Mouse (Mus musculus) adrenal gland, adult (tissue): ENCODE data around the gene Ccna2.
A peak's percentile ranks its signal among the peaks of the same experiment; 100 is the strongest.
"Not testable (repeated sequence)": the region's sequence is repeated elsewhere in the genome, so short reads cannot be mapped to it uniquely, and the experiment has no call there.

ENCODE experiments used
- DNase-seq, 2 experiments: peaks; one replicate each; pipeline ENCODE4 v3.0.0; 2022 to 2023; ENCODE audit warnings: low spot score in 1 of 2; ENCODE audit not compliant: inconsistent age in 2 of 2

Gene Ccna2

GRCm38 (mm10) chr3:36571827-36572378 lies at the start of gene Ccna2:
Gene Ccna2 (minus strand): TSS chr3:36572150.
- peak; percentile 99 for DNase-seq

GRCm38 (mm10) chr3:36618181-36618580 lies 46.2 kb upstream of the Ccna2 start:
- no peak for DNase-seq

DNA sequence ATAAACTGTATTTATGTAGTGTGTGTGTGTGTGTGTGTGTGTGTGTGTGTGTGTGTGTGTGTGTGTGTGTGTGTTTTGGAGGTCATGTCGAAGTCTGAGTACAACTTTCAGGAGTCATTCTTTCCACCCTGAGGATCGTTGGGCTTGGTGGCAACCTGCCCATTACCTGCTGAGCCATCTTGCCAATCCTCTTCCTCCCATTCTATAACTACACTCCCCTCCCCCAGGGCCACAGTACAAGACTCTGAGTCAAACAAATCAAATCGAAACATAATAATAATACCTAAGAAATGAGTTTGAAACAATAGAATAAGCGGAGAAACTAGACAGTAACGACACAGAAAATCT lies 41.9 kb upstream of the Ccna2 start:
- peak; percentile 11 to 32 for DNase-seq

DNA sequence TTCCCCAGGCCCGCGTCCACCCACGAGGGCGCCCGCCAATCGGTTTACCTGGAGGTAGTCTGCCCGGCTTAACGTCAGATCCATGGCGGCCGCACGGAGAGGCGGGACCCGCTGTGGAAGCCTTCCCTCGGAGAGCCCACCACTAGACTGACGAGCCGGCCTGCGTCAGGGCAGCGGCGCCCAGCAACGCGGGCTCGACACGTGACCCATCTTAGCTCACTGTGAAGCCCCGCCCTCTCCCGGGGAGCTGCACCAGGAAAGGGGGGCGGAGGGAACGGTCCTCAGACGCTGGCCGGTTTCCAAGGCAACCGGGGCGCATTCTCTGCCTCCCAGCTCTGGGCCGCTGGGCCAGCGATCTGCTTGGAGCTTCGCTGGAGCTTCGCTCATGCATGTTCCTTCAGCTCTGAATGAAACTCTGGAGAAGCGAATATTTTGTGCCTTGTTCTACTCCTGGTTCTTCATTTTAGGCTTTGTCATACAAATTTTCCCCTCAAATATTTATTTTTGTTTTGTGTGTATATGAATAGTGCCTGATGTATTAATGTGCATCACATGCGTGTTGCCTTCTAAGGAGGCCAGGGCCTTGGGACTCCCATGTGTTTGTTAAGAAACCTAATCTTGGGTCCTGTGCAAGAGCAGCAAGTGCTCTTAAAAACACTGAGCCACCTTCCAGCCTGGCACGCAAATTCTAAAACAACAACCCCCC lies 41.4 kb upstream of the Ccna2 start, which contains the start of gene Bbs7:
TSS of gene Bbs7 (minus strand) at position 276 of the 706 bp plus-strand sequence.
- peak; percentile 96 to 97 for DNase-seq

- no peak for DNase-seq
Observed at GRCm38 (mm10) chr3:36612687-36613086, 40.7 kb upstream of the Ccna2 start.

DNA sequence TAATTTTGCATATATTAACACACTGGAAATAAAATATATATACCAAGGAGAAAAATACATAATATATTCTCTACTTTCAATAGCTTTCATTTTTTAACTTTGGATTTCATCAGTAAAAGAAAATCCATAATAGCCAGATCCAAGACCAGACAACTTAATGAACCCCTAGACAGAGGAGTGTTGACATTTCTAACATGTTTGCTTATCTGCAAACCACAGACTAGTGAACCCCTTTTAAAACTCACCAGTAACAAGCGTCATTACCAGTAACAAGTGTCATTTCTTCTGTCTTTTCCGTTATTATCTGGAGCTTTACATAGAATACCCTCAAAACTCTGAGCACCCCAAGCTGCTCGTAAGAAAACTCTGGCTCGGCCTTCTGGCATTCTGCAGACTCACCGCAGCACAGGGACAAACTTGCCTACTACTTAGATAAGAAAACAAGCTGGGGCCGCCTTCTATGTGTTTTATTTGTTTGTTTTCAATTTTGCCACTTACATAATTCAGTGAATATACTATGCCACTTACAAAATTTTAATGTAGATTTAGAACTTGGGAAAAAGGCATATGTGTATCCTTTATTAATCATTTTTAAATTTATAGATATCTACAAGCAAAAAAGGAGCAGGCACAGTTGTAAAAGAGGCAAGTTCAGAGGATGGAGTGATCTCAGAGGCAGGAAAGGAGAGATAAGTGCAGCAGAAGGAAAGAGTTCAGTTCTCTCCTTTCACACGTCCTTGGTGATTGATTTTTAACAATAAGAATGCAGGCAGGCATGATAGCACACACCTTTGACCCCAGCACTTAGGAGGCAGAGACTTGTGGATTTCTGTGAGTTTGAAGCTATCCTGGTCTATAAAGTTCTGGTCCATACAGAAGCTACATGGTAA lies 34.2 kb upstream of the Ccna2 start:
- DNase-seq: no peak

- not testable (repeated sequence) for DNase-seq
Observed at GRCm38 (mm10) chr3:36599773-36600172, 27.8 kb upstream of the Ccna2 start.

- DNase-seq: no peak
Observed at GRCm38 (mm10) chr3:36598811-36599210, 26.9 kb upstream of the Ccna2 start.

DNA sequence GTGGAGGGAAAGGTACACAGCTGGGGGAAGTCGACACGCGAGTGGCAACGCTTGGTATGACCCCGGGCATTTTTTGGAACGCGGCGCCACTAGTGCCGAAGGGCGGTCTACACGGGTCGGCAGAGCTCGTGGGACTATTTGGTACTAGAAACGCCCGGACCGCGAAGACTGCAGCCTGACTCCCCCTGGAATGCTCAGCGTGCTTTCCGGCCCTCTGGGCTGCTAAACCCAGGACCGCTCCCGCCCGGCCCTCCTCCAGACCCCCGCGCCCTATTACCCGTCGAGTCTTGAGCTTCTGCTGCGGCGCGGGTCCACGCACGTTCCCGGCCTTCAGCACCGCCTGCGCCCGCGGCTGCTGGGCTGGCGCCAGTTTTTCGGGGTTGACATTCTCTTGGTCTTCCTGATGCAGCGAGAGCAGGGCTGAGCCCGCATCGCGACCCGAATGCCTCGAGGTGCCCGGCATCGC lies 556 bp downstream of the Ccna2 start:
- DNase-seq: no peak

- DNase-seq: no peak
Observed at GRCm38 (mm10) chr3:36569836-36570235, 2.1 kb downstream of the Ccna2 start.

DNA sequence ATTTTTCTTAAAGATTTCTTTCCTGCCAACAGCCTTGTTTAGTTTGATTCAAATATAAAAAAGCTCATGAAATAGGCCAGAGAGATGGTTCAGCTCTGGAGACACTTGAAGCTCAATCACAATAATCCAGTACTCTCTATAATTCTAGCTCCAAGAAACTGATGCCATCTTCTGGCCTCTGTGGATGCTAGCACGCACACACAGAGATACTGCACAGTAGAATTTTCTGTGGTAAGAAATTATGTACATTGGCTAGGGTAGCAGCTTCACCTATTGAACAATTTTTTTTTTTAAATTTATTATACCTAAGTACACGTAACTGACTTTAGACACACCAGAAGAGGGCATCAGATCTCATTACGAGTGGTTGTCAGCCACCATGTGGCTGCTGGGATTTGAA lies 8.3 kb downstream of the Ccna2 start:
- no peak for DNase-seq

DNA sequence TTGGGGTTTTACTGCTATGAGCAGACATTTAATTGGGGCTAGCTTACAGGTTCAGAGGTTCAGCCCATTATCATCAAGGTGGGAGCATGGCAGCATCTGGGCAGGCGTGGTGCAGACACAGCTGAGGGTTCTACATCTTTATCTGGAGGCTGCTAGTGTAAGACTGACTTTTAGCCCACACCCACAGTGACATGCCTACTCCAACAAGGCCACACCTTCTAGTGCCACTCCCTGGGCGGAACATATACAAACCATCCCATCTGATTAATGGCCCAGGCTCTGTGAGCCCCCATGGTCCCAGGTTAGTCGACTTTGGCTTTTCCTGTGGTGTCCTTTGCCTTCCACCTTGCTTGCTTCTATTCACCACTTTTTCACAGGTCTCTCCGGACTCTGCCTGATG lies 12.3 kb downstream of the Ccna2 start:
- no peak for DNase-seq

DNA sequence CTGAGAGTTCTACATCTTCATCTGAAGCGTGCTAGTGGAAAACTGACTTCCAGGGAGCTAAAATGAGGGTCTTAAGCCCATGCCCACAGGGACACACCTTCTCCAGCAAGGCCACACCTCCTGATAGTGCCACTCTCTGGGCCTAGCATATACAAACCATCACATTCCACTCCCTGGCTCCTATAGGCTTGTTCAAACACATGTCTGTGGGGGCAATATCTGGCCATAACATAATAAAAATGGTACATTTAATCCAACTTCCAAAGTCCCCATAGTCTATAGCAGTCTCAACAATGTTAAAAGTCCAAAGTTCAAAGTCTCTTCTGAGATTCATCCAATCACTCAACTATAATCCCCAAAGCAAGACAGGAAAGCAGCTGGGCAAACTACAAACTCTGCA lies 14.3 kb downstream of the Ccna2 start:
- no peak for DNase-seq

DNA sequence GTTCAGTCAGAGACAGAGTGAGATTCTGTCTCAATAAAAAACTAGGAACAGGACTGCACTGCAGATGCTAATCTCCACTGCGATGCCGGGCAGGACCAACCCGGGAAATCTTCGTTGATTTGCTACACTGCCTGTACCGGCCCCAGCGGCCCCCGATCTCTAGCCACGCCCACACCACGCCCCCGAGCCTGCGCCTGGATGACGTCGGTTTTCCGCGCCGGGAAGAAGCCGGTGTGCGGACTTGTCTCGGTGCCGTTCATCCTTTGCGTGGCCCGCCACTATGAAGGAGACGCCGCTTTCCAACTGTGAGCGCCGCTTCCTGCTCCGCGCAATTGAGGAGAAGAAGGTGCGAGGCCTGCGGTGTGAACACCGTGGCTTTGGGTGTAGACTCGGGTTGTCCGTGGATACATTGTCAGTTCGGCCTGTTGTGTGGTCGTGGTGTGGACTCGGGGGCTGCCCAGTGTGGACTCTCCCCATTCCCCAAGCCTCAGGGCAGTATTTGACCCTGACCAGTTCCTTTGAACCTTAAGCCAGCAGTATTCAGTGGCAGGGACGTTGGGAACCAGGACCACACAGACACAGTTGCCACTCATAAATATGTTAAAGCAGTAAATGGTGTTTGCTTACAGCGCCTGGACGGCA lies 19.4 kb downstream of the Ccna2 start, which contains the start of gene Exosc9:
TSS of gene Exosc9 (plus strand) at position 201 of the 642 bp plus-strand sequence.
- DNase-seq: peak; percentile 94 to 99

DNA sequence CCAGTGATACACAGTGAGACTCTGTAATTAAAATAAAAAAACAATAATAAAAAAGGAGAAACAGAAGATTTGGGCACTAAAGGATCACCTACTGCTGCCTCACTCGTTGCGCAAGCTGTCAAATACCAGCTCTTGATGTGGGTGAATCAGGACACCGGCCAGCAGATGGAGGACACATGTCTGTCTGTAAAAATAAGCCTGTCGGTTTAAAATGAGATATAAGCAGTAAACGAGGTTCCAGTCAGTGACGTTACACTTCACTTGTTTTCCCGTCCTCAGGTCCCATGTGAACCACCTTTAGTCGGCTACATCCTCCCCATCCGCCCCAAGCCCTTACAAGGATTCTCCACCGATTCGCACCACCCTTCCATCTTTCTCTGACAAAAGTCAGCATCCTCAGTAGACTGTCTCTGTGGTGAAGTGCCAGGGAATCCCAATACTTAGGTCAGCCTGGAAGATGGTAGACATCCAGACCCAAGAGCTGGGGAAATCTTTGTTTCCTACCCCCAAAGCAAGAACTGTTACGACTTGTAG lies 20.0 kb downstream of the Ccna2 start:
- DNase-seq: peak in 1 of 2 experiments; percentile 82

DNA sequence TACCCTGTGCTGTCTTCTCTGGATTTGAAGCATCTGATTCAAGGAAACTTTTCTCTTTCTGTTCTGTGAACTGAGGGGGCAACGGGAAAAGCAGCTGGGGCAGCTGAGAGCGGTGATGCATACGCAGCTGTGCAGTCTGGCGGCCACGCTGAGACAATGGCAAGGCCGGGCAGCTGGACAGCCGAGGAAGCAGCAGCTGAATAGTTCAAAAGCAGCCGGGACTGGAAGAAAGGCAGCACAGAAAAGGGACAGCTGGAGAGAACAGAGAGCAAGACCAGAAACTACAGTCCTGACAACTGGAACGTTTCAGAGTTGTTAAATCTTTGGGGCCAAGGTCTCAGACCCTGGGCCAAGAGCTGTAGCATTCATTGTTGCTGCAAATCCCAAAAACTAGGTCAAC lies 20.6 kb downstream of the Ccna2 start:
- peak in 1 of 2 experiments; percentile 20 for DNase-seq

DNA sequence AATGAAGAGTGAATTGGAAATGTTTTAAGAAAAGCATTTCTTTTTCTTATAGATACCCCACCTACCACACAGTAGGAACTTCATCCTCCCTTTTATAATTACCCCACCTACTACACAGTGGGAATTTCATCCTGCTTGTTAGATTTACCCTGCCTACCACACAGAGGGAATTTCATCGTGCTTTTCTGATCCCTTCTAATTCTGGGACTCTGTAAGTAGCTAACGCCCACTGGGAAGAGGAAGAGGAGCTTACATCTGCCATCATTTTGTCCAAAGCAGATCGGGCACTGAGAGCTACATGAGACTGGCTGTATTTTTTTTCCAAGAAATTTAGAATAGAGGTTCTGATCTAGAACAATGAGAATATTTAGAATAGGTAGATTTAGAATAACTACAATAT lies 27.0 kb downstream of the Ccna2 start:
- DNase-seq: no peak

DNA sequence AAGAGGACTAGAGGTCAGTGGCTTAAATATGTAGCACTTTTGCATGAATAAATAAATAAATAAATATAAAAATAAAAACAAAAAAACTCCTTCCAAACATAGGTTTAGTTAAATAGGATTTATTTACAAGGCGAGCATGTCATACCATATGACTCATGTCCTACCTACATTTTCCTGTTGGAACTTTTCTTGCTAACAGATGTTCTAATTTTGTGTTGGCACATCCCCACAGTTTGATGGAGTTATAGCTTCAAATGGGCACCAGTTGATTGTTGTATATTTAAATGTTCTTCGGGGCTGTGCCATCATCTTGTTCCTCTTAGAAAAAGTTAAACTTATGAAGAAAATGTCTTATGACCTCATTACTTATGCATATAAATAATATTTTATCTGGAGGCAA lies 30.6 kb downstream of the Ccna2 start:
- no peak for DNase-seq

- DNase-seq: peak; percentile 35 to 61
Observed at GRCm38 (mm10) chr3:36540756-36541155, 31.2 kb downstream of the Ccna2 start.

DNA sequence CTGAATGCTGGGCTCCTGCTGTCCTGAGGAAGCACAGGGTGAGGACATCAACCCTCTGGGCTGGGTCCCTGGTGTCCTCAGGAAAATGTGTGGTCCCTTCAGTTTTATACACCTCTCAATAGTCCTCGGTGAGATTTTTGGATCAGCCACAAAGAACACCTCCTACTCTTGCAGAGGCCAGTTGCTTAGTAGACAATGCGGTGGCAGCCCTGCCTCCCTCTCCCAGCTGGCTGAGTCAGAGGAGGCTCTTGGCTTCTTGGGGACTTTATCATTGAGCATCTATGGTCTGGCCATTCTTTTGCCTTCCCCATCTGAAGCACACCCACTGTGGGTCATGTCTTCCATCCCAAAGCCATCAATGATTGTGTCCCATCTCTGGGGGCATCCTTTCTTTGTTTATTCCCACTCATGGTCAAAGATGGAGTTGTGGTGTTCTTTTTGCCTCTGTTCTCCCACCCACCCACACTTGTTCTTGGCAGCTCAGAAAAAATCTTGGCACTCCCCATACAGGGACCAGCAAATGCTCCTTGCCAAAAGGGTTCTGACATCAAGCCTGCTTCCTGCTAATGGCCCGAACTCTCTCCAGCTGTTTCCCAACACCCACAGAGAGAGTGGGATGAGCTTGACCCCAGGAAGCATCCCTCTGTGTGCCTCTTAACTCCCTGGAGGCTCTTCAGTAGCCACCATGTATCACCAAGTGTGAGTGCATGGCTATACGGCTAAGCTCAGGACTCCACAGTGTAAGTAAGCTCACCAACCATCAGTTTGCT lies 34.1 kb downstream of the Ccna2 start:
- no peak for DNase-seq
